Mouse (Mus musculus): Measurements from ENCODE around the gene Ifi211.

DNA sequence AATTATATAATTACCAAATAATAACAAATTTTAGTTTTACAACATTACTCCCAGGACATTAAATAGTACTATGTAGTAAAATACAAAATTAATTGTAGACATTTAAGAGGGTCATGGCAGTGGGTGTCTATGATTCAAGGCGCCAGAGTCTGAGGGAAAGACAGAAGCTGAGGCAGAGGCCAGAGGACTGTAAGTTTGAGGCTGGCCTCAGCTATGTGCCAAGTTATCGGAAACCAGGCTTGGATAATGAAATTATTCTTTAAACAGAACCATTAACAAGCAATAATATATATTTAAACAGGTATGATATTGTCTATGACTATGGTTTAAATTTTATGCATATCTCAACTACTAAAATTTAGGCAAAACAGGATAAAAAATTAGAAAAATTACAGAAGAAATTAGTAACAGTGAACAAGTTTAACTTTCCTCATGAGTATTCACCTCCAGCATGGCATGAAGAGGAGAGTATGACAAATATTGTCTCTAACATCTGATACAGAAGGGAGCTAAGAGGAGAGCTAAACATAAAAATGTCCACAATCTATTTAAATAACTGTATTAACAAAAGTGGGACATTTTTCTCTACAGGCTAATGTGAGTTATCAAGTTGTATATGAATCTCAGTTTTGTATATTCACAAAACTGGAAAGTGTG lies 910 bp downstream of the Ifi211 start:
- TF ChIP-seq CTCF (IDR thresholded peaks at IDR 0.05; ENCODE audit: low read depth, low read length) (no peak), POLR2A (IDR thresholded peaks at IDR 0.05; ENCODE audit: borderline replicate concordance, low read depth, low read length) (no peak)

All from bone marrow macrophage, adult 2 months (primary cell).